Mouse (Mus musculus): ENCODE measurements around the gene Btn2a2. TPM values are rescaled to one million over a fixed set of nuclear protein-coding genes. Genes with fewer than 3 reads are reported as not detected.
A peak's percentile ranks its signal among the peaks of the same experiment; 100 is the strongest.

Btn2a2 gene
- polyA plus RNA-seq, 1 experiment: 0.20 TPM

- no peaks in the 10 kb centered on the region for H3K27me3 ChIP-seq (ENCODE audit: control insufficient read depth, insufficient read depth, low read length)
- H3K4me1 ChIP-seq (ENCODE audit: control insufficient read depth, insufficient read depth, low read length): no peaks in the 10 kb centered on the region
- no peak for DNase-seq
- H3K4me3 ChIP-seq (replicated peaks; ENCODE audit: insufficient read depth, low read depth, low read length): no peak overlapping the region
- no peak overlapping the region for H3K27ac ChIP-seq (ENCODE audit: insufficient read depth, low read length)
- TF ChIP-seq CTCF (IDR thresholded peaks at IDR 0.05; ENCODE audit: borderline replicate concordance, insufficient read depth, low read depth, low read length) (no peak), POLR2A (IDR thresholded peaks at IDR 0.05; ENCODE audit: borderline replicate concordance, insufficient read depth, low read length) (no peak)
- WGBS: 7% methylated on average over 10 of the region's 10 CpGs
Measured at GRCm38 (mm10) chr13:23525901-23526300, 37.2 kb upstream of the Btn2a2 start.

GRCm38 (mm10) chr13:23524654-23525053 lies 36.0 kb upstream of the Btn2a2 start:
- no peak overlapping the region for H3K4me3 ChIP-seq (replicated peaks; ENCODE audit: insufficient read depth, low read depth, low read length)
- DNase-seq: peak; percentile 69 to 71
- TF ChIP-seq POLR2A (IDR thresholded peaks at IDR 0.05; ENCODE audit: borderline replicate concordance, insufficient read depth, low read length): no peak
- TF ChIP-seq CTCF (IDR thresholded peaks at IDR 0.05; ENCODE audit: borderline replicate concordance, insufficient read depth, low read depth, low read length): peak; percentile 85
- no peak overlapping the region for H3K27ac ChIP-seq (ENCODE audit: insufficient read depth, low read length)
- H3K27me3 ChIP-seq (ENCODE audit: control insufficient read depth, insufficient read depth, low read length): no peaks in the 10 kb centered on the region
- WGBS: 6% methylated on average over 5 of the region's 5 CpGs
- no peaks in the 10 kb centered on the region for H3K4me1 ChIP-seq (ENCODE audit: control insufficient read depth, insufficient read depth, low read length)

GRCm38 (mm10) chr13:23523976-23524375 lies 35.3 kb upstream of the Btn2a2 start:
- TF ChIP-seq POLR2A (IDR thresholded peaks at IDR 0.05; ENCODE audit: borderline replicate concordance, insufficient read depth, low read length) (no peak), CTCF (IDR thresholded peaks at IDR 0.05; ENCODE audit: borderline replicate concordance, insufficient read depth, low read depth, low read length) (no peak)
- WGBS: 48% methylated on average over 5 of the region's 5 CpGs
- no peak for DNase-seq

GRCm38 (mm10) chr13:23521703-23522102 lies 33.0 kb upstream of the Btn2a2 start:
- Histone ChIP-seq H3K4me1 (ENCODE audit: control insufficient read depth, insufficient read depth, low read length) (no peaks in the 10 kb centered on the region), H3K4me3 (replicated peaks; ENCODE audit: insufficient read depth, low read depth, low read length) (no peak overlapping the region), H3K27me3 (ENCODE audit: control insufficient read depth, insufficient read depth, low read length) (no peaks in the 10 kb centered on the region), H3K27ac (ENCODE audit: insufficient read depth, low read length) (no peak overlapping the region)
- peak; percentile 73 to 77 for DNase-seq
- TF ChIP-seq POLR2A (IDR thresholded peaks at IDR 0.05; ENCODE audit: borderline replicate concordance, insufficient read depth, low read length) (no peak), CTCF (IDR thresholded peaks at IDR 0.05; ENCODE audit: borderline replicate concordance, insufficient read depth, low read depth, low read length) (no peak)
- 5% methylated on average over 14 of the region's 14 CpGs for WGBS

More at GRCm38 (mm10) chr13:23523976-23524375, 35.3 kb upstream of the Btn2a2 start:
- Histone ChIP-seq H3K4me3 (replicated peaks; ENCODE audit: insufficient read depth, low read depth, low read length) (no peak overlapping the region), H3K27me3 (ENCODE audit: control insufficient read depth, insufficient read depth, low read length) (no peaks in the 10 kb centered on the region), H3K27ac (ENCODE audit: insufficient read depth, low read length) (no peak overlapping the region), H3K4me1 (ENCODE audit: control insufficient read depth, insufficient read depth, low read length) (no peaks in the 10 kb centered on the region)

- Histone ChIP-seq H3K4me1 (ENCODE audit: control insufficient read depth, insufficient read depth, low read length) (no peaks in the 10 kb centered on the region), H3K4me3 (replicated peaks; ENCODE audit: insufficient read depth, low read depth, low read length) (peak overlapping the region; percentile 42), H3K27me3 (ENCODE audit: control insufficient read depth, insufficient read depth, low read length) (no peaks in the 10 kb centered on the region), H3K27ac (ENCODE audit: insufficient read depth, low read length) (no peak overlapping the region)
- TF ChIP-seq POLR2A (IDR thresholded peaks at IDR 0.05; ENCODE audit: borderline replicate concordance, insufficient read depth, low read length) (no peak), CTCF (IDR thresholded peaks at IDR 0.05; ENCODE audit: borderline replicate concordance, insufficient read depth, low read depth, low read length) (no peak)
- WGBS: 2% methylated on average over 10 of the region's 10 CpGs
- peak; percentile 76 to 79 for DNase-seq
Measured at GRCm38 (mm10) chr13:23519416-23519815, 30.8 kb upstream of the Btn2a2 start.

- Histone ChIP-seq H3K4me1 (ENCODE audit: control insufficient read depth, insufficient read depth, low read length) (no peaks in the 10 kb centered on the region), H3K27ac (ENCODE audit: insufficient read depth, low read length) (no peak overlapping the region), H3K4me3 (replicated peaks; ENCODE audit: insufficient read depth, low read depth, low read length) (peak overlapping the region; percentile 18), H3K27me3 (ENCODE audit: control insufficient read depth, insufficient read depth, low read length) (no peaks in the 10 kb centered on the region)
- 0% methylated on average over 6 of the region's 6 CpGs for WGBS
- DNase-seq: peak; percentile 75 to 81
- TF ChIP-seq POLR2A (IDR thresholded peaks at IDR 0.05; ENCODE audit: borderline replicate concordance, insufficient read depth, low read length): no peak
- no peak for TF ChIP-seq CTCF (IDR thresholded peaks at IDR 0.05; ENCODE audit: borderline replicate concordance, insufficient read depth, low read depth, low read length)
Measured at GRCm38 (mm10) chr13:23518885-23519284, 30.2 kb upstream of the Btn2a2 start.

GRCm38 (mm10) chr13:23518295-23518603 lies 29.6 kb upstream of the Btn2a2 start:
- peak overlapping the region; percentile 48 for H3K4me3 ChIP-seq (replicated peaks; ENCODE audit: insufficient read depth, low read depth, low read length)
- under 1% methylated on average over 6 of the region's 6 CpGs for WGBS
- DNase-seq: no peak
- H3K27me3 ChIP-seq (ENCODE audit: control insufficient read depth, insufficient read depth, low read length): no peaks in the 10 kb centered on the region
- H3K27ac ChIP-seq (ENCODE audit: insufficient read depth, low read length): no peak overlapping the region
- TF ChIP-seq CTCF (IDR thresholded peaks at IDR 0.05; ENCODE audit: borderline replicate concordance, insufficient read depth, low read depth, low read length): no peak
- no peak for TF ChIP-seq POLR2A (IDR thresholded peaks at IDR 0.05; ENCODE audit: borderline replicate concordance, insufficient read depth, low read length)
- H3K4me1 ChIP-seq (ENCODE audit: control insufficient read depth, insufficient read depth, low read length): no peaks in the 10 kb centered on the region

- peak overlapping the region; percentile 63 for H3K4me3 ChIP-seq (replicated peaks; ENCODE audit: insufficient read depth, low read depth, low read length)
- DNase-seq: peak; percentile 83 to 92
- under 1% methylated on average over 27 of the region's 27 CpGs for WGBS
- TF ChIP-seq CTCF (IDR thresholded peaks at IDR 0.05; ENCODE audit: borderline replicate concordance, insufficient read depth, low read depth, low read length) (no peak), POLR2A (IDR thresholded peaks at IDR 0.05; ENCODE audit: borderline replicate concordance, insufficient read depth, low read length) (no peak)
- H3K4me1 ChIP-seq (ENCODE audit: control insufficient read depth, insufficient read depth, low read length): no peaks in the 10 kb centered on the region
- no peak overlapping the region for H3K27ac ChIP-seq (ENCODE audit: insufficient read depth, low read length)
- no peaks in the 10 kb centered on the region for H3K27me3 ChIP-seq (ENCODE audit: control insufficient read depth, insufficient read depth, low read length)
Measured at GRCm38 (mm10) chr13:23517603-23518294, 29.1 kb upstream of the Btn2a2 start.

Data from cerebellum, adult 2 months (tissue).